In genomic region chr17:26587961-26588487, GRCm38 (mm10) we compare ENCODE assay signal across 21 mouse cellular contexts. TPM values are rescaled to one million over a fixed set of nuclear protein-coding genes. Genes with fewer than 3 reads are reported as not detected.
DNase-seq lines count a peak whose midpoint lies in the region; ATAC-seq and TF ChIP-seq lines count a peak whose summit lies in the region.
"Had no signal": no experiment of that assay in that cellular context is flagged by ENCODE, and none has a peak within 500 bp of the region (broad histone marks: within the 10 kb centered on the region; RNA-seq: fewer than 3 reads in every experiment).

No protein-coding gene starts in this region.

- no peak for DNase-seq in gastrocnemius, adult 2 months
- DNase-seq in gastrocnemius, postnatal 10 days, result no peak
- DNase-seq in heart, embryonic 10.5 days (ENCODE audit: low spot score), result no peak
- no peak for DNase-seq in heart, postnatal 25 days (ENCODE audit: low spot score)
- no peak for DNase-seq in limb, embryonic 10.5 days (ENCODE audit: low spot score)
- DNase-seq in left cerebral cortex, postnatal 4 days, result no peak
- DNase-seq: adrenal gland, adult 2 months; adrenal gland, postnatal 10 days; adrenal gland, postnatal 25 days; cerebellum, adult 11-12 months; cerebellum, adult 2 months; cerebellum, adult 9-10 months; cerebellum, postnatal 14 days; cerebellum, postnatal 36 days; forebrain, postnatal 0 days had no signal

- H3K9ac ChIP-seq in limb, embryonic 12.5 days (replicated peaks), result no peak overlapping the region
- H3K9ac ChIP-seq: embryonic facial prominence, embryonic 12.5 days; forebrain, embryonic 13.5 days; forebrain, embryonic 15.5 days; forebrain, postnatal 0 days had no signal

- intact Hi-C loops in gastrocnemius, adult 2 months (cut with DNase I), result no loop called here
- intact Hi-C loops in heart, postnatal 25 days (cut with DNase I), result no loop called here
- intact Hi-C loops in left cerebral cortex, postnatal 4 days (cut with DNase I), result no loop called here

- peaks cover 51% of the 10 kb centered on the region for H3K4me1 ChIP-seq in heart, embryonic 10.5 days
- H3K4me1 ChIP-seq in limb, embryonic 12.5 days (replicated peaks), result peaks cover 12% of the 10 kb centered on the region
- H3K4me1 ChIP-seq in limb, embryonic 10.5 days, result peaks cover 4% of the 10 kb centered on the region; the same call in 1 of the 2 replicates
- H3K4me1 ChIP-seq in cortical plate, adult 2 months (ENCODE audit: control insufficient read depth, insufficient read depth, low read length), result peaks cover 14% of the 10 kb centered on the region
- H3K4me1 ChIP-seq: forebrain, embryonic 13.5 days had no signal

- ATAC-seq in limb, embryonic 12.5 days (ENCODE audit: insufficient number of reproducible peaks, insufficient read depth, low FRiP score, low TSS enrichment, low read depth), result no peak
- ATAC-seq: forebrain, embryonic 13.5 days; forebrain, embryonic 15.5 days; forebrain, postnatal 0 days had no signal

- peaks cover 56% of the 10 kb centered on the region for H3K36me3 ChIP-seq in heart, embryonic 10.5 days
- peaks cover 58% of the 10 kb centered on the region for H3K36me3 ChIP-seq in limb, embryonic 12.5 days
- peaks cover 80% of the 10 kb centered on the region for H3K36me3 ChIP-seq in limb, embryonic 10.5 days
- H3K36me3 ChIP-seq: forebrain, embryonic 15.5 days had no signal

- peak overlapping the region; percentile 43 for H3K27ac ChIP-seq in gastrocnemius, adult 2 months
- H3K27ac ChIP-seq in heart, embryonic 10.5 days, result 0 out of 2 replicates have a peak overlapping the region, but pooled peaks have one; percentile 36
- 0 out of 2 replicates have a peak overlapping the region, but pooled peaks have one; percentile 35 for H3K27ac ChIP-seq in limb, embryonic 12.5 days
- H3K27ac ChIP-seq in limb, embryonic 10.5 days, result no peak overlapping the region
- H3K27ac ChIP-seq in cortical plate, adult 2 months (ENCODE audit: insufficient read depth, low read length), result peak overlapping the region; percentile 28; the same call in 1 of the 2 replicates
- H3K27ac ChIP-seq: embryonic facial prominence, embryonic 10.5 days; embryonic facial prominence, embryonic 12.5 days; forebrain, embryonic 13.5 days; forebrain, embryonic 15.5 days had no signal

- H3K9me3 ChIP-seq in heart, embryonic 10.5 days, result no peaks in the 10 kb centered on the region
- no peaks in the 10 kb centered on the region for H3K9me3 ChIP-seq in limb, embryonic 12.5 days
- H3K9me3 ChIP-seq in limb, embryonic 10.5 days (replicated peaks), result no peaks in the 10 kb centered on the region
- H3K9me3 ChIP-seq: embryonic facial prominence, embryonic 10.5 days; embryonic facial prominence, embryonic 12.5 days; forebrain, embryonic 13.5 days; forebrain, embryonic 15.5 days had no signal

- H3K4me2 ChIP-seq in limb, embryonic 12.5 days, result no peak overlapping the region
- H3K4me2 ChIP-seq: embryonic facial prominence, embryonic 12.5 days; forebrain, embryonic 13.5 days; forebrain, embryonic 15.5 days had no signal

- 84% methylated on average over 12 of the region's 12 CpGs for WGBS in heart, embryonic 10.5 days
- WGBS in limb, embryonic 12.5 days, result 90% methylated on average over 12 of the region's 12 CpGs
- 93% methylated on average over 12 of the region's 12 CpGs for WGBS in limb, embryonic 10.5 days

- no peak overlapping the region for H3K4me3 ChIP-seq in gastrocnemius, adult 2 months
- H3K4me3 ChIP-seq in heart, embryonic 10.5 days, result no peak overlapping the region
- no peak overlapping the region for H3K4me3 ChIP-seq in limb, embryonic 12.5 days (replicated peaks)
- no peak overlapping the region for H3K4me3 ChIP-seq in limb, embryonic 10.5 days
- H3K4me3 ChIP-seq in cortical plate, adult 2 months (ENCODE audit: insufficient read depth, low read length), result no peak overlapping the region
- H3K4me3 ChIP-seq: embryonic facial prominence, embryonic 10.5 days; embryonic facial prominence, embryonic 12.5 days; forebrain, embryonic 13.5 days; forebrain, embryonic 15.5 days had no signal

- no peak for TF ChIP-seq POLR2A in cortical plate, adult 2 months (IDR thresholded peaks at IDR 0.05; ENCODE audit: extremely low read depth, insufficient read depth, low read length)

- no peaks in the 10 kb centered on the region for H3K27me3 ChIP-seq in heart, embryonic 10.5 days (ENCODE audit: insufficient read depth, poor library complexity, severe bottlenecking)
- no peaks in the 10 kb centered on the region for H3K27me3 ChIP-seq in limb, embryonic 12.5 days
- H3K27me3 ChIP-seq in limb, embryonic 10.5 days (ENCODE audit: low read depth, poor library complexity, severe bottlenecking), result no peaks in the 10 kb centered on the region
- H3K27me3 ChIP-seq: embryonic facial prominence, embryonic 12.5 days; forebrain, embryonic 13.5 days; forebrain, embryonic 15.5 days had no signal

- TF ChIP-seq CTCF in gastrocnemius, adult 2 months (IDR thresholded peaks at IDR 0.05), result no peak
- TF ChIP-seq CTCF in cortical plate, adult 2 months (IDR thresholded peaks at IDR 0.05; ENCODE audit: extremely low read depth, insufficient read depth, low read length), result no peak

RNA-seq across cellular contexts. Expression of gene Dusp1, which starts 26.1 kb away (rescaled TPM):
- 10 to 100 TPM; 73.0 to 89.6 TPM for total RNA-seq in gastrocnemius, adult 2 months (2021)
- 10 to 100 TPM; 40.3 to 43.3 TPM for total RNA-seq in gastrocnemius, postnatal 10 days (2021)
- 28.8 and 31.5 TPM in 2 replicates for polyA plus RNA-seq in heart, embryonic 10.5 days (2016; fragmentation: Nextera tagmentation; extraction: Ambion mirVana)
- total RNA-seq in heart, postnatal 25 days (2021), result 10 to 100 TPM; 44.8 to 66.4 TPM
- polyA plus RNA-seq in limb, embryonic 12.5 days (2016; fragmentation: Nextera tagmentation; extraction: Ambion mirVana), result 18.0 and 19.4 TPM in 2 replicates
- polyA plus RNA-seq in limb, embryonic 10.5 days (2016; fragmentation: Nextera tagmentation; extraction: Ambion mirVana), result 23.5 and 26.1 TPM in 2 replicates
- 51.0 and 71.1 TPM in 2 replicates for polyA plus RNA-seq in cortical plate, adult 2 months (2012; rRNA removed)
- total RNA-seq in left cerebral cortex, postnatal 4 days (2021), result 10 to 100 TPM; 17.2 to 18.9 TPM

RNA-seq across cellular contexts. Expression of gene Ergic1, which starts 26.7 kb away (rescaled TPM):
- 10 to 100 TPM; 40.3 to 60.3 TPM for total RNA-seq in gastrocnemius, adult 2 months (2021)
- total RNA-seq in gastrocnemius, postnatal 10 days (2021), result 100 to 1,000 TPM; 115 to 117 TPM
- polyA plus RNA-seq in heart, embryonic 10.5 days (2016; fragmentation: Nextera tagmentation; extraction: Ambion mirVana), result 130 and 150 TPM in 2 replicates
- total RNA-seq in heart, postnatal 25 days (2021), result 10 to 100 TPM; 54.2 to 58.4 TPM
- polyA plus RNA-seq in limb, embryonic 12.5 days (2016; fragmentation: Nextera tagmentation; extraction: Ambion mirVana), result 90.7 and 103 TPM in 2 replicates
- polyA plus RNA-seq in limb, embryonic 10.5 days (2016; fragmentation: Nextera tagmentation; extraction: Ambion mirVana), result 114 and 121 TPM in 2 replicates
- polyA plus RNA-seq in cortical plate, adult 2 months (2012; rRNA removed), result 140 and 143 TPM in 2 replicates
- 100 to 1,000 TPM; 180 to 193 TPM for total RNA-seq in left cerebral cortex, postnatal 4 days (2021)
